Mouse (Mus musculus) MEL (cell line): Measurements from ENCODE around the gene Mpzl1.

ENCODE experiments used
- BHLHE40 ChIP-seq: IDR thresholded peaks from 2 replicates; pipeline ENCODE4 v1.6.1; 2012; ENCODE audit warnings: low read depth, mild to moderate bottlenecking, inconsistent platforms, low read length, improper control_type of control experiment, borderline replicate concordance
- CHD2 ChIP-seq: IDR thresholded peaks from 2 replicates; pipeline ENCODE4 v1.6.1; 2011; ENCODE audit warnings: low read length, improper control_type of control experiment
- CTCF ChIP-seq, 3 experiments: IDR thresholded peaks in 2 of 3; conservative IDR thresholded peaks in 1 of 3; 2 replicates each; pipeline ENCODE4 v1.5.1; 2011 to 2012; ENCODE audit warnings: low read length in 3 of 3, low read depth in 2 of 3, mild to moderate bottlenecking in 2 of 3, improper control_type of control experiment in 1 of 3, inconsistent platforms in 1 of 3, mixed read lengths in 1 of 3, moderate library complexity in 1 of 3; ENCODE audit not compliant: control insufficient read depth in 1 of 3, insufficient read depth in 1 of 3, poor library complexity in 1 of 3, severe bottlenecking in 1 of 3
- E2F4 ChIP-seq: IDR thresholded peaks from 2 replicates; pipeline ENCODE4 v1.6.1; 2011; ENCODE audit warnings: low read depth, low read length, improper control_type of control experiment, borderline replicate concordance
- ELF1 ChIP-seq: IDR thresholded peaks from 2 replicates; pipeline ENCODE4 v1.6.1; 2014; ENCODE audit warnings: low read depth, mild to moderate bottlenecking, inconsistent platforms, low read length, improper control_type of control experiment, moderate library complexity
- EP300 ChIP-seq, 2 experiments: IDR thresholded peaks; 2 replicates each; pipeline ENCODE4 v1.6.1; 2011; ENCODE audit warnings: improper control_type of control experiment in 2 of 2, low read length in 2 of 2, low read depth in 1 of 2, mild to moderate bottlenecking in 1 of 2
- ETS1 ChIP-seq: IDR thresholded peaks from 2 replicates; pipeline ENCODE4 v1.6.1; 2012; ENCODE audit warnings: low read depth, mild to moderate bottlenecking, inconsistent platforms, low read length, improper control_type of control experiment, moderate library complexity
- MAX ChIP-seq: IDR thresholded peaks from 2 replicates; pipeline ENCODE4 v1.6.1; 2011; ENCODE audit warnings: low read length, improper control_type of control experiment
- NELFE ChIP-seq: IDR thresholded peaks from 2 replicates; pipeline ENCODE4 v1.6.1; 2011; ENCODE audit warnings: low read depth, low read length, improper control_type of control experiment
- NRF1 ChIP-seq: IDR thresholded peaks from 2 replicates; pipeline ENCODE4 v1.6.1; 2014; ENCODE audit warnings: low read depth, mild to moderate bottlenecking, inconsistent platforms, low read length, improper control_type of control experiment, moderate library complexity; ENCODE audit not compliant: poor library complexity, insufficient read depth, severe bottlenecking
- USF1 ChIP-seq: IDR thresholded peaks from 2 replicates; pipeline ENCODE4 v1.6.1; 2014; ENCODE audit warnings: low read depth, mild to moderate bottlenecking, inconsistent platforms, low read length, improper control_type of control experiment, moderate library complexity
- USF2 ChIP-seq, 2 experiments: IDR thresholded peaks; 2 replicates each; pipeline ENCODE4 v1.6.1; 2011 to 2012; ENCODE audit warnings: improper control_type of control experiment in 2 of 2, low read length in 2 of 2, borderline replicate concordance in 1 of 2, inconsistent platforms in 1 of 2, low read depth in 1 of 2, mild to moderate bottlenecking in 1 of 2; ENCODE audit not compliant: insufficient read depth in 1 of 2

- no peak for TF ChIP-seq USF1
- TF ChIP-seq CTCF (IDR thresholded peaks at IDR 0.05 in 2 of 3, conservative IDR thresholded peaks at IDR 0.05 in 1 of 3; ENCODE audit: control insufficient read depth in 1 of 3, insufficient read depth in 1 of 3, low read depth in 2 of 3, low read length in 3 of 3, poor library complexity in 1 of 3, severe bottlenecking in 1 of 3), result no peak
- TF ChIP-seq MAX, result no peak
- TF ChIP-seq EP300 (IDR thresholded peaks at IDR 0.05; ENCODE audit: low read depth in 1 of 2, low read length in 2 of 2), result no peak
- TF ChIP-seq CHD2, result no peak
- TF ChIP-seq USF2 (IDR thresholded peaks at IDR 0.05; ENCODE audit: borderline replicate concordance in 1 of 2, insufficient read depth in 1 of 2, low read depth in 1 of 2, low read length in 2 of 2), result no peak
- TF ChIP-seq ELF1, result no peak
- TF ChIP-seq NELFE, result no peak
- no peak for TF ChIP-seq E2F4
- no peak for TF ChIP-seq BHLHE40
- no peak for TF ChIP-seq NRF1
- no peak for TF ChIP-seq ETS1
Measured at GRCm38 (mm10) chr1:165592295-165593082, 41.8 kb downstream of the Mpzl1 start.
